Mouse (Mus musculus): ENCODE measurements at regions not wholly inside any gene's neighbourhood (a gene's known extent, or its start where the extent isn't known, plus 50 kb on each side); places are given as distances from the start of the nearest gene placed in this dataset.

DNA sequence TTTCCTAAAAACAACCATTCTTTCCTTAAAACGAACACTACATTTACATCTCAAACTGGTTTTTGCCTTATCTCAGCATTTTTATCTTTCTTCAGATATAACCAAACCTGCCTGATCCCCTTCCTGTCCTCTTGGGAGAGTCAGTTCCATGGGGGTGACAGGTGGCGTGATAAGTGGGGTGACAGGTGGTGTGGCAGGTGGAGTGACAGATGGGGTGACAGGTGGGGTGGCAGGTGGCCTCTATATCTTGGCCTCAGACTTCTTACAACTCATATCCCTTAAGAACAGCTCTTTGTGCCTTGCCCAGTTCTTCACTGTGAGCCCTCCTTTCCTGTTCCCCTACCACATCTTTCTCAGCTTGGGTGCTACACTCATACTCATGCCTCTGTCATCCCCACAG lies 259.0 kb upstream of the Far2 start:
- TF ChIP-seq POLR2A (IDR thresholded peaks at IDR 0.05; ENCODE audit: borderline replicate concordance, extremely low read depth, insufficient read depth, insufficient read length, poor library complexity, severe bottlenecking) (no peak), CTCF (IDR thresholded peaks at IDR 0.05; ENCODE audit: borderline replicate concordance, extremely low read depth, insufficient read depth, insufficient read length) (no peak)
- peak; percentile 12 for DNase-seq (ENCODE audit: low read depth)

DNA sequence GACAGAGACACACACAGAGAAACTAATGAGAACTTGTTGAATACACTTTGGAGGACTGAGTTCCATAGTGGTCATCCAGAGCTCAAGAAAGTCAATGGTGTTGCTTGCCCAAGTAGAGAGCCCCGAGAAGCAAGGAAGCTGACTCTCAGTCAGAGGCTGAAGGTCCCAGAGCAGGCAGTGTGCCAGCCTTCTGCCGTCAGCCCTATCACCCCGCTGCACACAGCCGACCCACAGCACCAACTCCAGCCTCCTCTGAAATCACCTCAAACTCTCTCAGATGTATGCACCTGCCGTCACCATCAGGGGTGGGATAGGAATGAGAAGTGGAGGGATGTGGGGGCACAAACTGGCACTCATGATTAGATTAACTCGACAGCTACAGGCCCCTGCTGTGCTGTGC lies 257.9 kb upstream of the Far2 start:
- TF ChIP-seq POLR2A (IDR thresholded peaks at IDR 0.05; ENCODE audit: borderline replicate concordance, extremely low read depth, insufficient read depth, insufficient read length, poor library complexity, severe bottlenecking): no peak
- no peak for TF ChIP-seq CTCF (IDR thresholded peaks at IDR 0.05; ENCODE audit: borderline replicate concordance, extremely low read depth, insufficient read depth, insufficient read length)
- no peak for DNase-seq (ENCODE audit: low read depth)

DNA sequence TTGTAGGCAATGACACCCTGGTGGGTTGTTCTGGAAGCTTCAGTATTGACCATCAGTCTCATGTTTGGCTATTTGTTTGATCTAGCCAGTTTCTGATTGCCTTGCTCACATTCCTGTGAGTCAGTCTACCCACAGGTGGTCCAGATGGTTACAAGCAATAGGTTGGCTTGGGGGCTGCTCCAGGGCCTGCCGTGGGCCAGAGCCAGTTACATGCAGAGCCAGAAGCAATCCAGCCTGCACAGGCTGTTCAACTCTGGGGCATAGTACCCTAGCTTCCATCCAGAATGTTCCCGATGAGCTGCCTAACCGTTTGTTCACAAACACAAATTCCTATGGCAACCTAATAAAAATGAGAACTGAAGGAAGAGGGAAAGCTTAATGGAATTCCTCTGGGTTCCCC lies 253.2 kb upstream of the Far2 start:
- TF ChIP-seq CTCF (IDR thresholded peaks at IDR 0.05; ENCODE audit: borderline replicate concordance, extremely low read depth, insufficient read depth, insufficient read length) (no peak), POLR2A (IDR thresholded peaks at IDR 0.05; ENCODE audit: borderline replicate concordance, extremely low read depth, insufficient read depth, insufficient read length, poor library complexity, severe bottlenecking) (no peak)
- DNase-seq (ENCODE audit: low read depth): no peak

DNA sequence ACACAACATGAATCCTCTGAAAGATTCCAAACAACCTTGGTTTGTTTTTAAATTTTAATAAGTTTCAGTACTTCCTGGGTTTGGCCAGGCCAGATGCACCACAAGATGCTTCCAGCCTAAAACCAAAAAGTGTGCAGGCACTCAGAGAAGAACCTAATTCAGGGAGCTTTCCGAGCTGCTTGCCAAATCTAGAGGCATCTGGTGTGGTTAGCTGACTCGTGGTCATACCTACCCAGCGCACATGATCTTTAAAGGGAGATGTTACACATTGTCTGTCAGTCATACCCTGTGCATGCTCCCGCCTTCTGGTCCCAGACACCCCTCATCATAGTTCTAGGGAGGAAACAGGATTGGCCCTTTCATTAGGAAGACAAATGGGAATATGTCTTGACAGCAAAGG lies 252.7 kb upstream of the Far2 start:
- TF ChIP-seq CTCF (IDR thresholded peaks at IDR 0.05; ENCODE audit: borderline replicate concordance, extremely low read depth, insufficient read depth, insufficient read length) (no peak), POLR2A (IDR thresholded peaks at IDR 0.05; ENCODE audit: borderline replicate concordance, extremely low read depth, insufficient read depth, insufficient read length, poor library complexity, severe bottlenecking) (no peak)
- DNase-seq (ENCODE audit: low read depth): no peak

DNA sequence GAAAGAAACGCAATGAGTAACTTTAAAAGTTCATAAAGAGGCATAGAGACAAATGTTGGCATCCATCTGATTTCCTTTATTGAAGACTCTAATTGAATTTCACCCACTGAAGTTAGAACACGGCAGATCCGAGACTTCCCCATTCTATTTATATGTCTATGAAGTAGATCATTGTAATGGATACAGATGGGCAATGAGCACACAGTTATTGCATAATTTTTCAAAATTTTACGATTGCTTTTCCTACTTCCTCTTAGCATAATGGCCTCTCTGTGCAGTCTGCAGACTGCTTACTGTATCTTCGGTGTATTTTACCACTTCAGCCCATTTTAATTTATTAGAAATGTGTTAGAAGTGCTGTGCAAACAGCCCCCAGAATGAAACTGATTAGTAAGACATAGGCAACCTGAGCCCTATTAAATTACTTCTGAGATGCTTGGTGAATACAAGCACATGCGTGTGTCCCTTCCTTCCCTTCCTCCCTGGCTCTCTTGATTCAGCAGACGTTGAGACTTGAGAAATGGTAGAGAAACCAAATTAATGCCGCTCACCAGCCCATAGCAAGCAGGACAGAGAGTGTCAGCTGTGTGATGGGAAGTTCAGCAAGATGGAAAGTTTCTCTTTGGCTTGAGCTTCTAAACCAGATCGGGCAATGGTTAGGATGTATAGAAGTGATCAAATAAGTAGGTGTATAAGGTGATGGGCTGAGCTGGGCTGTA lies 247.9 kb upstream of the Far2 start:
- TF ChIP-seq POLR2A (IDR thresholded peaks at IDR 0.05; ENCODE audit: borderline replicate concordance, extremely low read depth, insufficient read depth, insufficient read length, poor library complexity, severe bottlenecking): no peak
- no peak for TF ChIP-seq CTCF (IDR thresholded peaks at IDR 0.05; ENCODE audit: borderline replicate concordance, extremely low read depth, insufficient read depth, insufficient read length)
- DNase-seq (ENCODE audit: low read depth): no peak

DNA sequence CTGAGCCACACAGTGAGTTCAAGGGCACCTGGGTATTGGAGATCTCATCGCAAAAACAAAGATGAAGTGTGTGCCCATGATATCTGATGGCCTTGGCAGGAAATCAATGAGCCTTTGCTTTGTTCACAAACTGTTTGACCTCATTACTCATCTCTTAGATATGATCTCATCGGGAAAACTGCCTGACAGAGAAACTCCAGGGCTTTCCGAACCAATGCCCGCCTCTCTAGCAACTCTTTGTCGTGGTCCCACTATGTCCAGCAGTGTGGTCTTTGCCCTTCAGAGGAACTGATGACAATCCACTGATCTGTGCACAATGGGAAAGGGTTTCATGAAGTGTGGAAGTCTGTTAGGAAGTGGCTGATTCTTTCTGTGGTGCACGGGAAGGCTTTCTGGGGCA lies 247.2 kb upstream of the Far2 start:
- DNase-seq (ENCODE audit: low read depth): no peak
- TF ChIP-seq POLR2A (IDR thresholded peaks at IDR 0.05; ENCODE audit: borderline replicate concordance, extremely low read depth, insufficient read depth, insufficient read length, poor library complexity, severe bottlenecking) (no peak), CTCF (IDR thresholded peaks at IDR 0.05; ENCODE audit: borderline replicate concordance, extremely low read depth, insufficient read depth, insufficient read length) (no peak)

DNA sequence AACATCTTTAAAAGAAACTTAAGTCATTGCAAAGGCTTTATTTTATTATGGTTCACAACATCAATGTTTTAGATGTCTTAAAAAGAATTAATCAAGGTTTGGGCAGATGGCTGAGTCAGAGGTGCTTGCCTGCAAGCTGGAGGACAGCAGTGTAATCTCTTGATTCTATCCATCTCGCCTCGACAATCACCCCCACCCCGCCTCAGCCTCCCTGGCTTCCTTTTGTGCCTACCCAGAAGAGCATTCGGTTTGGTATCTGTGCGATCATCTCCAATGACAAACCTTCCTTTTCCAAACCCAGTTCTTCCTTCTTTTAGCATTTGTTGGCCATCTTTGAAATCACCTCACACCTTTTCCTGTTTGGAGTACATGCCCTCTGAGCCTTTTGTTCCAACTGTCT lies 246.2 kb upstream of the Far2 start:
- DNase-seq (ENCODE audit: low read depth): no peak
- no peak for TF ChIP-seq CTCF (IDR thresholded peaks at IDR 0.05; ENCODE audit: borderline replicate concordance, extremely low read depth, insufficient read depth, insufficient read length)

DNA sequence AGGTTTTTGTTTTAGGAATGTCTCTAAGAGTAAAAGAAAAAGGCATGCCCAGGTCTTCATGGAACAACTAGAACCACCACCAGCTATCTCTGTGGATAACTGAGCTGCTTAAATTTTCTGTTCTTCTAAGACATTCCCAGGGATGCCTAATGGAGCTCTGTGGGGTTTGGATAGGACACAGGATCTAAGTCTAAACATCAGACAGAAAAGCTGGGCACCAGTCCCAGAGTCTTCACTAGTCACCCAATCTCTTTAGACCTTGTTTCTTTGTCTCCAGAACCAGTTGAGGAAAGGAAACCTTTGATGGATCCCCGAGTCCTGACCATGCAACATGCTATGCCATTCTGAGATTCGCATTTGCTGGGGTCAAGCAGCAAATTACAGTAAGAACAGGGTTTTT lies 243.2 kb upstream of the Far2 start:
- DNase-seq (ENCODE audit: low read depth): no peak
- TF ChIP-seq CTCF (IDR thresholded peaks at IDR 0.05; ENCODE audit: borderline replicate concordance, extremely low read depth, insufficient read depth, insufficient read length) (no peak), POLR2A (IDR thresholded peaks at IDR 0.05; ENCODE audit: borderline replicate concordance, extremely low read depth, insufficient read depth, insufficient read length, poor library complexity, severe bottlenecking) (no peak)

DNA sequence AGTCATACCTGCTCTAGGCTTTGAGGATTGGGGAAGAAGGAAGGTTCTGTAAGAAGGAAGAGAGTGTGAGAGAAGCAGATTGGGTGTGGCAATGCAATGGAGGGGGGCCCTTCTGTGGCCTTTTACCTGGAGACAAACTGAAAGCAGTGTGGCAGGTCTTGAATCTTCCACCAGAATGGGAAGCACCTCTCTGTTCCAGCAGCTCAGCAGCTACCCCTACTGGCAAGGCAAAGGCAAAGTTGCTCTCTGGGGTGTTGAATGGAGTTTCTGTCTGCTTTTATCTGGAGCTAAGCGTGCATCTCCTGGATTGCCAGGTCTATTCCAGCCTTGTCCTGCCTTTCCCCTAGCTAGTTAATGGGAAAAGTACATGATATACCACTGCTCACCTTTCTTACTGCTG lies 236.3 kb upstream of the Far2 start:
- TF ChIP-seq POLR2A (IDR thresholded peaks at IDR 0.05; ENCODE audit: borderline replicate concordance, extremely low read depth, insufficient read depth, insufficient read length, poor library complexity, severe bottlenecking) (no peak), CTCF (IDR thresholded peaks at IDR 0.05; ENCODE audit: borderline replicate concordance, extremely low read depth, insufficient read depth, insufficient read length) (peak; percentile 69)
- peak; percentile 54 for DNase-seq (ENCODE audit: low read depth)

DNA sequence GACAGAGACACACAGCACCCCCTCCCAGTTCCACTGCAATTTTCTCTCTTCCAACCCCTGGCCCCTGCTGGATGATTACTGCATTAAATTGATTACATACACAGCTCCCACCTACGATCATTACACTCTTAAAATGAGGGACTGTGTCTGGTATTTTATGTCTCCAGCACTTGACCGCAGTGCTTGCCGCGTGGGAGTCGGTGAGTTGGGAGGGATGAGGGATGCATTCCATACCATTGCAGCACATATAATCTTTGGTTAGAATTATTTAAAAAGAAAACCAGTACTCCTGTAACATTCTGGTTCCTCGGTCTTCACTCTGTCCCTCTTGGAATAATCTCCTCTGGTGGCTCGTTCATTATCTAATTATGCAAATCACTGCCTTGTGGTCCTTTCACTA lies 230.2 kb upstream of the Far2 start:
- no peak for DNase-seq (ENCODE audit: low read depth)

DNA sequence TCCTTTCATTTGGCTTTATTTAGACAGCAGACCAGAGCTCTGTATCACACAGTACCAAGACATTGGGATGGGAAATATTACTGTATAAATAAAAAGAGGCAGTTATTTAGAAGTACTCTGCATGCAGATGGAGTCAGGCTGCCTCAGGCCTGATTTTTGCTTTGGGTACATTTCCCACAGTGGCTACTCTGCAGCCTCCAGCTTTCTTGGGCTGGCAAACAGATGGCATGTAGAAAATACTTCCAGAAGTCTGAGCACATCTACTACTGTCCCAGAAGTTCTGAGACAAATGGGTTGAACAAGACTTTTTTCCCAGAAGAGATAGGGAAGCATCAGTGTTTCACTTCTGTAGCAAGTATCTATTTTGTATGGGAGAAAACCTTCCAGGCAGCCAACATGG lies 229.8 kb upstream of the Far2 start:
- no peak for DNase-seq (ENCODE audit: low read depth)
- no peak for TF ChIP-seq POLR2A (IDR thresholded peaks at IDR 0.05; ENCODE audit: borderline replicate concordance, extremely low read depth, insufficient read depth, insufficient read length, poor library complexity, severe bottlenecking)
- TF ChIP-seq CTCF (IDR thresholded peaks at IDR 0.05; ENCODE audit: borderline replicate concordance, extremely low read depth, insufficient read depth, insufficient read length): no peak

More for the DNA sequence above, 230.2 kb upstream of the Far2 start:
- TF ChIP-seq CTCF (IDR thresholded peaks at IDR 0.05; ENCODE audit: borderline replicate concordance, extremely low read depth, insufficient read depth, insufficient read length): no peak
- TF ChIP-seq POLR2A (IDR thresholded peaks at IDR 0.05; ENCODE audit: borderline replicate concordance, extremely low read depth, insufficient read depth, insufficient read length, poor library complexity, severe bottlenecking): no peak

DNA sequence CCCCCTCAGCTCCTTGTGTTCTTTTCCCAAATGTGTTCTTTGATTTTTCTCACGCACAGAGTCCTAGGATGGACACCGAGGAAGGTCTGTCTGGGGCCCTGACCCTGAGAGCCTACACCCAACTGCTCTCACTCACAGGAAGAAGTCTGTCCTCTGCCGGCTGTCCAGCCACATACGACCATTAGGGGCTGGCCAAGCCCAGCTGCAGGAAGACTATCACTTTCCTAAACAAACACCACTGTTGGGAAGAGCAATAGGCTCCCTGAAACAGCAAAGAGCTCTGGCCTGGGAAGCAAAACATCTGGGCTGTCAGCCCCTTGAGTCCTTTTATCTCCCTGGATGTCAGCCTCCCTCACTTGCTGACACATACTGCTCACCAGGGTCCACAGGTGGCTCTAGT lies 224.8 kb upstream of the Far2 start:
- peak; percentile 18 for DNase-seq (ENCODE audit: low read depth)
- TF ChIP-seq POLR2A (IDR thresholded peaks at IDR 0.05; ENCODE audit: borderline replicate concordance, extremely low read depth, insufficient read depth, insufficient read length, poor library complexity, severe bottlenecking) (no peak), CTCF (IDR thresholded peaks at IDR 0.05; ENCODE audit: borderline replicate concordance, extremely low read depth, insufficient read depth, insufficient read length) (no peak)

Data from brain, embryonic 14.5 days (tissue).